Mouse (Mus musculus): Measurements from ENCODE around the gene Cyp2d10. TPM values are rescaled to one million over a fixed set of nuclear protein-coding genes. Genes with fewer than 3 reads are reported as not detected.
"Not testable (repeated sequence)": the region's sequence is repeated elsewhere in the genome, so short reads cannot be mapped to it uniquely, and the experiment has no call there.

Gene Cyp2d10
- polyA plus RNA-seq, 1 experiment from 2014 or later: not detected

- no peak overlapping the region for H3K9ac ChIP-seq (ENCODE audit: low read length)
- H3K36me3 ChIP-seq (ENCODE audit: control insufficient read depth, insufficient read depth, low read length): no peaks in the 10 kb centered on the region
- no peak overlapping the region for H3K4me2 ChIP-seq (ENCODE audit: low read depth, low read length, severe bottlenecking)
- no peaks in the 10 kb centered on the region for H3K4me1 ChIP-seq (replicated peaks; ENCODE audit: control insufficient read depth, insufficient read depth, low read length)
- no peaks in the 10 kb centered on the region for H3K9me3 ChIP-seq (ENCODE audit: control insufficient read depth, low read length)
- no peak for ATAC-seq (replicated peaks; ENCODE audit: low FRiP score)
- 94% methylated on average over 4 of the region's 4 CpGs for WGBS
- no peak overlapping the region for H3K27ac ChIP-seq (ENCODE audit: low read depth, low read length)
- no peak overlapping the region for H3K4me3 ChIP-seq (ENCODE audit: low read depth, low read length)
- H3K27me3 ChIP-seq (ENCODE audit: control insufficient read depth, insufficient read depth, low read length): no peaks in the 10 kb centered on the region
- no peak for DNase-seq (ENCODE audit: low spot score)
Observed at GRCm38 (mm10) chr15:82407536-82407935, 541 bp upstream of the Cyp2d10 start.

GRCm38 (mm10) chr15:82404163-82404562 is 2.8 kb downstream of the Cyp2d10 start:
- Histone ChIP-seq H3K9me3 (ENCODE audit: control insufficient read depth, low read length) (no peaks in the 10 kb centered on the region), H3K4me3 (ENCODE audit: low read depth, low read length) (no peak overlapping the region), H3K4me2 (ENCODE audit: low read depth, low read length, severe bottlenecking) (no peak overlapping the region), H3K27me3 (ENCODE audit: control insufficient read depth, insufficient read depth, low read length) (no peaks in the 10 kb centered on the region), H3K36me3 (ENCODE audit: control insufficient read depth, insufficient read depth, low read length) (no peaks in the 10 kb centered on the region), H3K4me1 (replicated peaks; ENCODE audit: control insufficient read depth, insufficient read depth, low read length) (no peaks in the 10 kb centered on the region), H3K27ac (ENCODE audit: low read depth, low read length) (no peak overlapping the region), H3K9ac (ENCODE audit: low read length) (no peak overlapping the region)
- DNase-seq (ENCODE audit: low spot score) (no peak), ATAC-seq (replicated peaks; ENCODE audit: low FRiP score) (no peak)
- WGBS: 95% methylated on average over 3 of the region's 3 CpGs

GRCm38 (mm10) chr15:82403606-82404005 is 3.4 kb downstream of the Cyp2d10 start:
- WGBS: 94% methylated on average over 9 of the region's 9 CpGs
- Histone ChIP-seq H3K9ac (ENCODE audit: low read length) (no peak overlapping the region), H3K27me3 (ENCODE audit: control insufficient read depth, insufficient read depth, low read length) (no peaks in the 10 kb centered on the region), H3K27ac (ENCODE audit: low read depth, low read length) (no peak overlapping the region), H3K36me3 (ENCODE audit: control insufficient read depth, insufficient read depth, low read length) (no peaks in the 10 kb centered on the region), H3K4me3 (ENCODE audit: low read depth, low read length) (no peak overlapping the region), H3K9me3 (ENCODE audit: control insufficient read depth, low read length) (no peaks in the 10 kb centered on the region), H3K4me2 (ENCODE audit: low read depth, low read length, severe bottlenecking) (no peak overlapping the region), H3K4me1 (replicated peaks; ENCODE audit: control insufficient read depth, insufficient read depth, low read length) (no peaks in the 10 kb centered on the region)
- no peak for DNase-seq (ENCODE audit: low spot score)
- no peak for ATAC-seq (replicated peaks; ENCODE audit: low FRiP score)

GRCm38 (mm10) chr15:82402741-82403140 is 4.3 kb downstream of the Cyp2d10 start:
- ATAC-seq (replicated peaks; ENCODE audit: low FRiP score) (no peak), DNase-seq (ENCODE audit: low spot score) (no peak)
- no peak overlapping the region for H3K9ac ChIP-seq (ENCODE audit: low read length)
- no peaks in the 10 kb centered on the region for H3K36me3 ChIP-seq (ENCODE audit: control insufficient read depth, insufficient read depth, low read length)
- WGBS: 79% methylated on average over 6 of the region's 6 CpGs
- H3K27me3 ChIP-seq (ENCODE audit: control insufficient read depth, insufficient read depth, low read length): no peaks in the 10 kb centered on the region
- no peaks in the 10 kb centered on the region for H3K4me1 ChIP-seq (replicated peaks; ENCODE audit: control insufficient read depth, insufficient read depth, low read length)
- H3K4me3 ChIP-seq (ENCODE audit: low read depth, low read length): no peak overlapping the region
- H3K27ac ChIP-seq (ENCODE audit: low read depth, low read length): no peak overlapping the region
- no peaks in the 10 kb centered on the region for H3K9me3 ChIP-seq (ENCODE audit: control insufficient read depth, low read length)
- H3K4me2 ChIP-seq (ENCODE audit: low read depth, low read length, severe bottlenecking): no peak overlapping the region

- no peaks in the 10 kb centered on the region for H3K27me3 ChIP-seq (ENCODE audit: control insufficient read depth, insufficient read depth, low read length)
- ATAC-seq (replicated peaks; ENCODE audit: low FRiP score): no peak
- no peak for DNase-seq (ENCODE audit: low spot score)
Observed at GRCm38 (mm10) chr15:82402106-82402505, 4.9 kb downstream of the Cyp2d10 start.

GRCm38 (mm10) chr15:82401516-82401915 is 5.5 kb downstream of the Cyp2d10 start:
- Histone ChIP-seq H3K4me2 (ENCODE audit: low read depth, low read length, severe bottlenecking) (no peak overlapping the region), H3K27ac (ENCODE audit: low read depth, low read length) (no peak overlapping the region), H3K4me1 (replicated peaks; ENCODE audit: control insufficient read depth, insufficient read depth, low read length) (no peaks in the 10 kb centered on the region), H3K9ac (ENCODE audit: low read length) (no peak overlapping the region), H3K27me3 (ENCODE audit: control insufficient read depth, insufficient read depth, low read length) (no peaks in the 10 kb centered on the region), H3K4me3 (ENCODE audit: low read depth, low read length) (no peak overlapping the region), H3K9me3 (ENCODE audit: control insufficient read depth, low read length) (no peaks in the 10 kb centered on the region), H3K36me3 (ENCODE audit: control insufficient read depth, insufficient read depth, low read length) (no peaks in the 10 kb centered on the region)
- ATAC-seq (replicated peaks; ENCODE audit: low FRiP score) (no peak), DNase-seq (ENCODE audit: low spot score) (no peak)
- 44% methylated on average over 2 of the region's 2 CpGs for WGBS

More at GRCm38 (mm10) chr15:82402106-82402505, 4.9 kb downstream of the Cyp2d10 start:
- H3K27ac ChIP-seq (ENCODE audit: low read depth, low read length): no peak overlapping the region
- no peak overlapping the region for H3K9ac ChIP-seq (ENCODE audit: low read length)
- no peak overlapping the region for H3K4me2 ChIP-seq (ENCODE audit: low read depth, low read length, severe bottlenecking)
- no peak overlapping the region for H3K4me3 ChIP-seq (ENCODE audit: low read depth, low read length)
- no peaks in the 10 kb centered on the region for H3K36me3 ChIP-seq (ENCODE audit: control insufficient read depth, insufficient read depth, low read length)
- no peaks in the 10 kb centered on the region for H3K9me3 ChIP-seq (ENCODE audit: control insufficient read depth, low read length)
- no peaks in the 10 kb centered on the region for H3K4me1 ChIP-seq (replicated peaks; ENCODE audit: control insufficient read depth, insufficient read depth, low read length)

- WGBS: 95% methylated on average over 3 of the region's 3 CpGs
- DNase-seq (ENCODE audit: low spot score); H3K9ac ChIP-seq (ENCODE audit: low read length); H3K4me2 ChIP-seq (ENCODE audit: low read depth, low read length, severe bottlenecking); H3K27me3 ChIP-seq (ENCODE audit: control insufficient read depth, insufficient read depth, low read length); H3K36me3 ChIP-seq (ENCODE audit: control insufficient read depth, insufficient read depth, low read length); ATAC-seq (replicated peaks; ENCODE audit: low FRiP score); H3K4me1 ChIP-seq (replicated peaks; ENCODE audit: control insufficient read depth, insufficient read depth, low read length); H3K4me3 ChIP-seq (ENCODE audit: low read depth, low read length); H3K27ac ChIP-seq (ENCODE audit: low read depth, low read length); H3K9me3 ChIP-seq (ENCODE audit: control insufficient read depth, low read length): not testable (repeated sequence)
Observed at GRCm38 (mm10) chr15:82395955-82396354, 11.0 kb downstream of the Cyp2d10 start.

- DNase-seq (ENCODE audit: low spot score); H3K4me2 ChIP-seq (ENCODE audit: low read depth, low read length, severe bottlenecking); H3K36me3 ChIP-seq (ENCODE audit: control insufficient read depth, insufficient read depth, low read length); H3K9ac ChIP-seq (ENCODE audit: low read length); ATAC-seq (replicated peaks; ENCODE audit: low FRiP score); H3K4me1 ChIP-seq (replicated peaks; ENCODE audit: control insufficient read depth, insufficient read depth, low read length); H3K4me3 ChIP-seq (ENCODE audit: low read depth, low read length); H3K9me3 ChIP-seq (ENCODE audit: control insufficient read depth, low read length); H3K27me3 ChIP-seq (ENCODE audit: control insufficient read depth, insufficient read depth, low read length); H3K27ac ChIP-seq (ENCODE audit: low read depth, low read length): not testable (repeated sequence)
- WGBS: 82% methylated on average over 2 of the region's 2 CpGs
Observed at GRCm38 (mm10) chr15:82393922-82394321, 13.1 kb downstream of the Cyp2d10 start, which contains the start of gene Cyp2d11. Gene Cyp2d11 (minus strand): TSS chr15:82394022.

- not testable (repeated sequence) for H3K4me2 ChIP-seq (ENCODE audit: low read depth, low read length, severe bottlenecking); H3K4me1 ChIP-seq (replicated peaks; ENCODE audit: control insufficient read depth, insufficient read depth, low read length); H3K9me3 ChIP-seq (ENCODE audit: control insufficient read depth, low read length); H3K27me3 ChIP-seq (ENCODE audit: control insufficient read depth, insufficient read depth, low read length); H3K4me3 ChIP-seq (ENCODE audit: low read depth, low read length); H3K36me3 ChIP-seq (ENCODE audit: control insufficient read depth, insufficient read depth, low read length); ATAC-seq (replicated peaks; ENCODE audit: low FRiP score); H3K27ac ChIP-seq (ENCODE audit: low read depth, low read length); H3K9ac ChIP-seq (ENCODE audit: low read length); DNase-seq (ENCODE audit: low spot score)
- 94% methylated on average over 10 of the region's 10 CpGs for WGBS
Observed at GRCm38 (mm10) chr15:82389916-82390315, 17.1 kb downstream of the Cyp2d10 start.
